8 mouse cellular contexts compared by ENCODE assay signal in the genomic region with DNA sequence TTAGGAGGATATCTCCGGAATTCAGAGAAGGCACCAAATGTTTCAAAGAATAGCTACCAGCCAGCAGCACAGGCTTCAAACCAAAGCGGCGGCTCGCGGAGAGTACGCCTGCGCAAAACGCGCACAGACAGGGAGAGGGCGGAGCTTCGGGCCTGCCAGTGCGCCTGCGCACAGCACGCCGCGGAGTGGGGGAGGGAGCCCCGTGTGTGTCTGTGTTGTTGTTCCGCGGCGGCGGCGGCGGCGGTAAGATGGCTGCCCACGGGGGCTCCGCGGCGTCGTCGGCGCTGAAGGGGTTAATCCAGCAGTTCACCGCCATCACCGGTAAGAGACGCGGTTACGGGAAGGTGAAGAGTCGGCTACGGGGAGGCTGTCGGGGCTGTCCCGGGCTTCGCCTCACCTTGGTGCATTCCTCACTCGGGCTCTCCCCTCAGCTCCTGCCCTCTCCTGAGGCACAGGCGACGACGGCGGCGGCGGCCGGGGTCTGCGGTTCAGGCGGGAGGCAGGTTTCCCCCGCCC. TPM values are rescaled to one million over a fixed set of nuclear protein-coding genes. Genes with fewer than 3 reads are reported as not detected.
DNase-seq lines count a peak whose midpoint lies in the region; ATAC-seq lines count a peak whose summit lies in the region.

A gene (plus strand): TSS at position 218 of the 516 bp plus-strand sequence.

- peak; percentile 99 for ATAC-seq in hindbrain, embryonic 16.5 days

- peak within 1 kb of the TSS; percentile 96 for H3K27ac ChIP-seq in hindbrain, embryonic 16.5 days (ENCODE audit: low read depth, low read length)
- peak within 1 kb of the TSS; percentile 32 for H3K27ac ChIP-seq in macrophage

- DNase-seq in WW6 (ENCODE audit: low read depth, low spot score), result peak; percentile 90
- peak; percentile 94 to 98 for DNase-seq in cerebellum, postnatal 4 days (ENCODE audit: low spot score in 2 of 2)
- DNase-seq in gastrocnemius, adult 18-20 months (ENCODE audit: low spot score), result peak; percentile 98
- DNase-seq in left cerebral cortex, adult 18-20 months (ENCODE audit: low spot score in 2 of 2), result peak; percentile 98
- peak; percentile 96 for DNase-seq in right cerebral cortex, adult 18-20 months
- DNase-seq in urinary bladder, postnatal 10 days (ENCODE audit: low spot score), result peak; percentile 90

- peak within 1 kb of the TSS; percentile 98 for H3K9ac ChIP-seq in hindbrain, embryonic 16.5 days (ENCODE audit: low read depth, low read length)

- 0% methylated on average over 45 of the region's 52 CpGs for WGBS in hindbrain, embryonic 16.5 days
- WGBS in macrophage (ENCODE audit: missing documents), result under 1% methylated on average over 51 of the region's 52 CpGs

- no peaks in the 10 kb centered on the region for H3K36me3 ChIP-seq in hindbrain, embryonic 16.5 days (ENCODE audit: control insufficient read depth, insufficient read depth, low read length)
- H3K36me3 ChIP-seq in macrophage (ENCODE audit: inconsistent target), result no peaks in the 10 kb centered on the region

- H3K9me3 ChIP-seq in hindbrain, embryonic 16.5 days (ENCODE audit: control insufficient read depth, low read length), result no peaks in the 10 kb centered on the region

- peak within 1 kb of the TSS; percentile 89 for H3K4me3 ChIP-seq in hindbrain, embryonic 16.5 days (ENCODE audit: low read length)
- peak within 1 kb of the TSS; percentile 77 for H3K4me3 ChIP-seq in macrophage (ENCODE audit: inconsistent target)

- H3K4me2 ChIP-seq in hindbrain, embryonic 16.5 days (ENCODE audit: low read length), result peak within 1 kb of the TSS; percentile 72

- H3K4me1 ChIP-seq in hindbrain, embryonic 16.5 days (ENCODE audit: control insufficient read depth, insufficient read depth, low read depth, low read length), result peaks cover 13% of the 10 kb centered on the region

- H3K79me2 ChIP-seq in macrophage (ENCODE audit: inconsistent target), result peaks cover 40% of the 10 kb centered on the region

- H3K27me3 ChIP-seq in hindbrain, embryonic 16.5 days (replicated peaks; ENCODE audit: control insufficient read depth, insufficient read depth, low read length), result no peaks in the 10 kb centered on the region

RNA-seq across cellular contexts. Expression of the gene that starts here (rescaled TPM):
- 10 to 100 TPM; 13.0 to 15.3 TPM for total RNA-seq in gastrocnemius, adult 18-20 months (2021)
- 17.9 and 18.3 TPM in 2 replicates for polyA plus RNA-seq in hindbrain, embryonic 16.5 days (2015; fragmentation: Nextera tagmentation; extraction: Ambion mirVana)
- total RNA-seq in left cerebral cortex, adult 18-20 months (2021), result 10 to 100 TPM; 48.1 to 51.9 TPM
- 10 to 100 TPM in 22 of 26 experiments, 1 to 10 TPM in 4; 3.3 to 63.9 (median 28.4) TPM for total RNA-seq in macrophage (2018; cell fraction: chromatin; rRNA removed)
- 10 to 100 TPM in 11 of 26 experiments, 1 to 10 TPM in 15; 5.8 to 14.5 (median 8.5) TPM for total RNA-seq in macrophage (2018; cell fraction: cytosol; rRNA removed)
- total RNA-seq in macrophage (2018; cell fraction: nucleus; rRNA removed), result 10 to 100 TPM in 22 of 26 experiments, 1 to 10 TPM in 4; 5.3 to 47.8 (median 17.3) TPM
- 3.9 to 6.0 TPM (median 4.0 TPM) in 3 replicates for polyA plus RNA-seq in macrophage (2018)

Comparison
In these comparisons a context has a peak if more than half of its experiments do, and no peak if none do; other contexts are left out.
1. Peak in every context shown above with its lines: DNase-seq, ATAC-seq, H3K4me3 ChIP-seq and H3K27ac ChIP-seq.